Mouse (Mus musculus): ENCODE data around the gene Usp9y. TPM values are rescaled to one million over a fixed set of nuclear protein-coding genes. Genes with fewer than 3 reads are reported as not detected.

The Usp9y gene
- not detected in 2 replicates for polyA plus RNA-seq (2015; fragmentation: Nextera tagmentation; extraction: Ambion mirVana)

DNA sequence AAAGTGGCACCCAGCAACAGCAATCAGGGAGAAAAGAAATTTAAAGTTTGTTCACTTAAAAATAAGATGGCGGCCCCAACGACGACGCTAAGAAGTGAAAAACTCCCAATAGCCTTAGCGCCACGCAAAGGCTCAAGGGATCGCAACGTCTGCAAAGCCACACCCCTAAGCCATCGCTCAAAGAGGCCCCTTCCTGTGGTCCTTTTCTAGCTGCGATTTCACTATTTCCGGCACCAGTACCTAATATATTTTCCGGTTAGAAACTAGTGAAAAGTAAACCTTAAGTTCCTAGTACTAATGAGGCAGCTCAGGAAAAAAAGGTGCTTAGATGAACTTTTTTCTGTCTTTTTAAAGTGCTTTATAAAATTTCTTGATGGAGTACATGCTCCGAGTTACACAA is at the start of gene Usp9y:
Usp9y (minus strand) TSS at position 101 of the 400 bp plus-strand sequence.
- no peak within 1 kb of the TSS for H3K4me2 ChIP-seq (replicated peaks)
- no peak for ATAC-seq (ENCODE audit: low FRiP score, low read depth)
- no peak within 1 kb of the TSS for H3K27ac ChIP-seq
- no peak within 1 kb of the TSS for H3K4me3 ChIP-seq
- H3K9me3 ChIP-seq, result no peaks in the 10 kb centered on the region
- no peaks in the 10 kb centered on the region for H3K36me3 ChIP-seq
- H3K4me1 ChIP-seq, result no peaks in the 10 kb centered on the region
- H3K27me3 ChIP-seq, result no peaks in the 10 kb centered on the region
- 95% methylated on average over 13 of the region's 13 CpGs for WGBS
- no peak within 1 kb of the TSS for H3K9ac ChIP-seq

DNA sequence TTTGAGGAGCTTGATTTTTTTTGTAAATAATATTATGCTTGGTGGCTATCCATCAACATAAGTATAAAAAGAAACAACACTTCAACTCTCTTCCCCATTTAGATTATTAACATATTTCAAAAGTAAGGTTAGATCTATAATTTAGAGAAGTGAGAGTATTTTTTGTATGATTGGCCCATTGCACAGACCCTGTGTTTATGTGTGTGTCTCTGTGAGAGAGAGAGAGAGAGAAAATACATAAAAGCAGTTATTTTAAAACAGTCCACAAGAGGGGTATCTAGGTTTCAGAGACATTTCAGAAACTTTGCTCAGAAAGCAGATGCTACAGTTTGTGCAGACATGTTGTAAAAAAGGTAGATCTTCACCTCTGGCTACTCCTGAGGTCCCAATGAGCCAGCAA is 165.9 kb downstream of the Usp9y start:
- Histone ChIP-seq H3K36me3 (no peaks in the 10 kb centered on the region), H3K9me3 (no peaks in the 10 kb centered on the region), H3K9ac (no peak overlapping the region), H3K4me2 (replicated peaks) (no peak overlapping the region), H3K4me1 (no peaks in the 10 kb centered on the region), H3K4me3 (no peak overlapping the region), H3K27me3 (no peaks in the 10 kb centered on the region), H3K27ac (no peak overlapping the region)
- ATAC-seq (ENCODE audit: low FRiP score, low read depth), result no peak

DNA sequence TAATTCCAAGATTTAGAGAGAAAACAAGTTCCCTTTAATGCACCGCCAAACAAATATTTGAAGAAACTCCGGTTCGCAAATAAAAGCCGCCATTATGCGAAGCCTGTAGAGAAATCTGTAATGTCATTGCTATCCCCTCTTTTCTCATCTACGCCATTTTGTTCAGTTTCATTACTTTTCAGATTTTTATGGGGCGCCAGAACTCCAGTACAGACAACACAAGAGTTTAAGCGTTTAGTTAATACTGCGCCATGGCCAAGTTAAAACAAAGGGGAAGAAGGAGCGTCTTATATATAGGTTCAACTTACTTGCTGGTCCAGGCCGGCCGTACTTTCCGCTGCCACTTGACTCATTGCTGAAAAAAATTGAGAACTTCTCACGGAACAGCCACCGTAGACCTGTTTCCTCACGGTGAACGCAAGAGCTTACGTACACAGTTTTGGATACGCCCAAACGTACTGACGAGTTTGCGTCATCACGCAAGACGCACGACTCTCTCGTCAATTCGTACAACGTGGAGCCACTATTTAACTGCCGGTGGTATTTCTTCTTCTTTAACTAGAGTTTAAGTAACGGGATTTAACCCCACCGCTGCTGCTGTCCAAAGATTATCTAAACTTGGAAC is 173.3 kb downstream of the Usp9y start, which contains the start of gene Ddx3y:
Ddx3y (minus strand) TSS at position 459 of the 625 bp plus-strand sequence.
- peak within 1 kb of the TSS; percentile 51 for H3K4me2 ChIP-seq (replicated peaks)

DNA sequence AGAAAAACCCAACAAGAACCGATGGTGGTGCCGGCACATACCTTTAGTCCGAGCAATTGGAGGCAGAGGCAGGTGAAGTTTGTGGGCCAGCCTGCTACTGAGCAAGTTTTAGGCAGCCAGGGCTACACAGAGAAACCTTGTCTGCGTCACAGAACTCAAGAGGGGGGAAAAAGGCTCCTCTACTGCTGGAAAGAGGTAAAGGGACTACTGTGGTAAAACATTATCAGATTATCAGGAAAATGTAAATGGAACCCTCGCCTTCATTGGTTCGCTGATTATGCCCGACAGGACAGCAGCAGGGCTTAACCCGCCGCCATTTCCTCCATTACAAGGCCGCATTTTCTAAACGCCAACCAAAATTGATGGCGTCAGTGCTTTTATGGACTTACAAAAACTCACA is 173.8 kb downstream of the Usp9y start:
- no peaks in the 10 kb centered on the region for H3K27me3 ChIP-seq
- H3K36me3 ChIP-seq, result no peaks in the 10 kb centered on the region
- H3K9me3 ChIP-seq, result no peaks in the 10 kb centered on the region
- ATAC-seq (ENCODE audit: low FRiP score, low read depth), result peak; percentile 15; the same call in 1 of the 2 replicates
- peak overlapping the region; percentile 65; the same call in 1 of the 2 replicates for H3K27ac ChIP-seq
- H3K9ac ChIP-seq, result peak overlapping the region; percentile 59
- H3K4me1 ChIP-seq, result no peaks in the 10 kb centered on the region
- H3K4me2 ChIP-seq (replicated peaks), result peak overlapping the region; percentile 51
- under 1% methylated on average over 12 of the region's 12 CpGs for WGBS
- H3K4me3 ChIP-seq, result peak overlapping the region; percentile 45

More for the DNA sequence above, 173.3 kb downstream of the Usp9y start, which contains the start of gene Ddx3y:
- no peaks in the 10 kb centered on the region for H3K9me3 ChIP-seq
- H3K27ac ChIP-seq, result peak within 1 kb of the TSS; percentile 65; the same call in 1 of the 2 replicates
- H3K27me3 ChIP-seq, result no peaks in the 10 kb centered on the region
- peak; percentile 96 for ATAC-seq (ENCODE audit: low FRiP score, low read depth)
- H3K9ac ChIP-seq, result peak within 1 kb of the TSS; percentile 59
- H3K4me3 ChIP-seq, result peak within 1 kb of the TSS; percentile 45
- no peaks in the 10 kb centered on the region for H3K36me3 ChIP-seq
- no peaks in the 10 kb centered on the region for H3K4me1 ChIP-seq
- under 1% methylated on average over 31 of the region's 31 CpGs for WGBS

Other genes starting within 250 kb of the Usp9y start
- 15.1 and 17.3 TPM in 2 replicates for gene Uty, start 214.0 kb downstream of the Usp9y start, polyA plus RNA-seq (2015; fragmentation: Nextera tagmentation; extraction: Ambion mirVana)
- gene Ddx3y, start 173.2 kb downstream of the Usp9y start, polyA plus RNA-seq (2015; fragmentation: Nextera tagmentation; extraction: Ambion mirVana), result 31.4 and 35.3 TPM in 2 replicates